Mouse (Mus musculus) ES-E14 (cell line): ENCODE measurements around the gene Slit3. TPM values are rescaled to one million over a fixed set of nuclear protein-coding genes. Genes with fewer than 3 reads are reported as not detected.

Experiments used
- DNase-seq: peaks from one replicate; pipeline ENCODE4 v3.0.0-alpha.2; 2013; ENCODE audit warnings: low read depth, low spot score
- H3K27ac ChIP-seq: 2 replicates; pipeline ENCODE4 v1.5.1; 2012; ENCODE audit warnings: low read depth, mild to moderate bottlenecking, low read length, moderate library complexity, mixed read lengths; ENCODE audit not compliant: poor library complexity, insufficient read depth, severe bottlenecking
- H3K36me3 ChIP-seq: 2 replicates; pipeline ENCODE4 v1.6.1; 2012; ENCODE audit warnings: mild to moderate bottlenecking, low read length, moderate library complexity, mixed read lengths; ENCODE audit not compliant: control insufficient read depth, poor library complexity, insufficient read depth, severe bottlenecking
- H3K4me1 ChIP-seq, 2 experiments: fragments of 150-350 bp in 1 of 2; sonication (generic) in 1 of 2; 2 replicates each; pipeline ENCODE4 v1.6.1; 2012; ENCODE audit warnings: low read length in 2 of 2, mild to moderate bottlenecking in 1 of 2, mixed read lengths in 1 of 2; ENCODE audit not compliant: control insufficient read depth in 2 of 2, insufficient read depth in 2 of 2, poor library complexity in 1 of 2
- H3K4me3 ChIP-seq, 2 experiments: fragments of 150-350 bp in 1 of 2; sonication (generic) in 1 of 2; 2 replicates each; pipeline ENCODE4 v1.5.1; 2012; ENCODE audit warnings: low read length in 2 of 2, low read depth in 1 of 2, mild to moderate bottlenecking in 1 of 2, mixed read lengths in 1 of 2; ENCODE audit not compliant: insufficient read depth in 1 of 2, poor library complexity in 1 of 2, severe bottlenecking in 1 of 2
- H3K9ac ChIP-seq: 2 replicates; pipeline ENCODE4 v1.6.1; 2012; ENCODE audit warnings: low read depth, mild to moderate bottlenecking, low read length, mixed read lengths; ENCODE audit not compliant: poor library complexity, insufficient read depth, severe bottlenecking
- H3K9me3 ChIP-seq: fragments of 150-350 bp; sonication (generic); 2 replicates; pipeline ENCODE4 v1.6.1; 2012; ENCODE audit warnings: low read depth, mild to moderate bottlenecking, low read length; ENCODE audit not compliant: control insufficient read depth, insufficient read depth
- CHD2 ChIP-seq: IDR thresholded peaks from 2 replicates; pipeline ENCODE4 v1.6.1; 2014; ENCODE audit warnings: mild to moderate bottlenecking, low read depth, low read length, inconsistent platforms
- HCFC1 ChIP-seq: IDR thresholded peaks from 2 replicates; pipeline ENCODE4 v1.6.1; 2012; ENCODE audit warnings: low read length, inconsistent platforms, borderline replicate concordance; ENCODE audit not compliant: insufficient read depth
- MAFK ChIP-seq: IDR thresholded peaks from 2 replicates; pipeline ENCODE4 v1.6.1; 2014; ENCODE audit warnings: mild to moderate bottlenecking, low read depth, low read length, inconsistent platforms; ENCODE audit not compliant: insufficient read depth
- ZC3H11A ChIP-seq: IDR thresholded peaks from 2 replicates; pipeline ENCODE4 v1.6.1; 2012; ENCODE audit warnings: low read depth, mild to moderate bottlenecking, inconsistent platforms, low read length, borderline replicate concordance
- ZNF384 ChIP-seq: IDR thresholded peaks from 2 replicates; pipeline ENCODE4 v1.6.1; 2012; ENCODE audit warnings: low read depth, low read length, inconsistent platforms
- in situ Hi-C, 2 experiments: fragments of 600-800 bp; cut with MboI; formaldehyde crosslinking; loops; one replicate each; pipeline ENCODE4 v1.15.1; 2025; ENCODE audit warnings: low sequenced_read_pairs in 2 of 2, inconsistent platforms in 1 of 2; ENCODE audit not compliant: unreplicated experiment in 2 of 2
- total RNA-seq: library from RNA; depleted of rRNA; stranded (reverse); fragments of 300-350 nt; gene quantifications from 2 replicates; pipeline ENCODE4 v1.2.3, GENCODE M21; 2012

Gene Slit3
- total RNA-seq, 1 experiment, result 3.7 TPM

DNA sequence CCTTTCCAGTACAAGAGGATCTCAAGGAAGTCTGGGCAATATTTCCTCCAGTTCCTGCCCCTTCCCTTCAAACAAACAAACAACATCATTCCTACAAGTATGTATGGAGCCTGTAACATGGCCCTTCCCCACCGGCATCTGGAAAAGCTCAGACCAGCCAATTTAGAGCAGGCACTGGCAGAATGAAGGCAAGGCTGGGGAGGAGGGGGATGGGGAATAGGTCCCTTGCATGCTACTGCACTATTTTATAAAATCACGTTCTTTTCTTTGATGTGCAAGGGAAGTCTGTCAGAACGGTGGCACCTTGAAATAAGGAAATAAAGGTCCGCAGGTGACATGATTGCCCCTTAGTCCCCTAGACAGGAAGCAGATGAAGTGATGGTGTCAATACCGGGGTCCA is 948 bp upstream of the Slit3 start:
- in situ Hi-C loops, result no loop called here
- Histone ChIP-seq H3K36me3 (no peaks in the 10 kb centered on the region), H3K27ac (no peak overlapping the region), H3K4me3 (no peak overlapping the region), H3K4me1 (peaks cover 0 to 2% of the 10 kb centered on the region in 2 experiments; a peak in 1 of 4 replicates), H3K9ac (no peak overlapping the region), H3K9me3 (no peaks in the 10 kb centered on the region)
- DNase-seq, result no peak
- no peak for TF ChIP-seq ZC3H11A
- no peak for TF ChIP-seq HCFC1
- no peak for TF ChIP-seq ZNF384
- no peak for TF ChIP-seq CHD2
- TF ChIP-seq MAFK, result no peak

DNA sequence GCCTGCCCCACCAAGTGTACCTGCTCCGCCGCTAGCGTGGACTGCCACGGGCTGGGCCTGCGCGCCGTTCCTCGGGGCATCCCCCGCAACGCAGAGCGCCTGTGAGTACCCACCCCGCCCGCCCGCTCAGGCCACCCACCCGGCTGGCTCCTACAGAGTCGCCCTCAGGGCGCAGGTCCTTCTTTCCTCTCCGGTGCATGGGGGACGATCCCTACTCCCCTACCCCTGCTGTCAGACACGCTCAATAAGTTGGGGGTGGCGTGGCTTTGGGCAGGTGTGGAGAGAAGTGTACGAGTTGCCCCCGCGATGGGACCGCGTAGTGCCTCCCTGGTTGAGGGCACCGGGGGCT is 561 bp downstream of the Slit3 start:
- H3K9ac ChIP-seq, result peak overlapping the region; percentile 84
- peak overlapping the region; percentile 86 to 95 for H3K4me3 ChIP-seq
- H3K36me3 ChIP-seq, result no peaks in the 10 kb centered on the region
- no peak for DNase-seq
- H3K9me3 ChIP-seq, result no peaks in the 10 kb centered on the region
- H3K27ac ChIP-seq, result no peak overlapping the region
- peaks cover 0 to 2% of the 10 kb centered on the region in 2 experiments; a peak in 1 of 4 replicates for H3K4me1 ChIP-seq
- TF ChIP-seq ZC3H11A (no peak), CHD2 (no peak), ZNF384 (no peak)
- in situ Hi-C loops, result no loop called here

DNA sequence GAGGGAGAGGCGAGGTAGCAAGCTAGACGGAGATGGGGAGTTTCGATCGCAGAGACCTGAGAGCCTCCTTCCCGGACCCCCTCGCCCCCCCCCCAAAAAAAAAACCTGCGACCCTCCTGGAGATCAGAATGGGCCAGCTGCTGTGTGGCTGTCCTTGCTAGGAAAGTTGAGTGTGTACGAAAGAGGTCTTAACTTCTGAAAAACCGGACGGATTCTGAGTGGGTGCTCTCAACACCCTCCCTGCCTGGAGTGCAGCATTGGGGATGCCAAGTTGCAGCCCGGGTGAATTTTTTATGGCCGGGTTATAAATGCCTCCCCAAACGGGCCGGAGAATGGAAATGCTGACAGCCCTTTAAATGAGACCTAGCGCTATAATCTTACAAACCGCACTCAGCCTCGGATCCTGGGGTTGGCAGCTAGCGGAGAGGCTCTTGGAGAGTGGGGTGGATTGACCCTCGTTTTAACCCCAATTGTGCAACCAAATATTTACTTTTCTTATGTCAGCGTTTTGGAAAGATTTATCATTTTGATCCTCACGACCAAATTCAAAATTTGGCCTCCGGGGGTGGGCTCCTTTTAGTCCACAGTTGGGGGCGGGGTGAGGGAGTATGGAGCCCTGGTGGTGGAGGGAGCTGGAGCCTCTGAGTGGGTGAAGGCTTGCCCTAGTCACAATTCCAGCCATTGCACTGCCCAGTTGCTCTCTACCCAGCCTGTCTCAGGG is 1.2 kb downstream of the Slit3 start:
- H3K4me1 ChIP-seq, result peaks cover 0 to 2% of the 10 kb centered on the region in 2 experiments; a peak in 1 of 4 replicates
- peak overlapping the region; percentile 84; the same call in 1 of the 2 replicates for H3K9ac ChIP-seq
- peak overlapping the region; percentile 86 to 95 for H3K4me3 ChIP-seq
- no peaks in the 10 kb centered on the region for H3K9me3 ChIP-seq
- TF ChIP-seq HCFC1, result no peak
- TF ChIP-seq ZNF384, result no peak
- no peak for TF ChIP-seq MAFK
- TF ChIP-seq CHD2, result no peak
- no peak for TF ChIP-seq ZC3H11A
- no peaks in the 10 kb centered on the region for H3K36me3 ChIP-seq
- no peak overlapping the region for H3K27ac ChIP-seq
- no peak for DNase-seq
- in situ Hi-C loops, result no loop called here

DNA sequence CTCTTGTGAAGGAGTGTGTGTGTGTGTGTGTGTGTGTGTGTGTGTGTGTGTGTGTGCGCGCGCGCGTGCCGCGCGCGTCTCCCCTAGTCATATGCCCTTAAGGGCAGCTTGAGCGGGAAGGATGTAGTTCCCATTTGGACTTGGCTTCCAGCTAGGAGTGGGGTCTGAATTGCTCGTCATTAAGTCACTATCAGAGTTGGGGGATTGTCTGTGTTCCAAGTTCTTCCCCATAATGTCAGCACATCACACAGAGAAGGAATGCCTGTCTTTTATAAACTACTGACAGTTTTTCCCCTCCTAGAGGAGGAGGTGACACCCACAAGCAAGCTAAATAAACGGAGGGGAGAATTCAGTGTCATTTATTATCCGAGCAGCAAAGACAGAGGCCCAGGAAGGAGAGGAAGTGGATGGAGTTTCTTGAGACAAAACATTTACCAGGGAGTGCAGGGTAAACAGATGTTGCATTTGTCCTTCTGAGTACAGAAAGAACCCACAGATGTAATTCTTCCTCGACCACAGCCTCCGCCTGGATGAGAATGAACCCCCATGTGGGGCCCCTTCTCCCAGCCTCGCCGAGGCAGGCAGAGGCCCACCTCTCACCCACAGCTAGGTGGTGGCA is 3.6 kb downstream of the Slit3 start:
- Histone ChIP-seq H3K9me3 (no peaks in the 10 kb centered on the region), H3K9ac (no peak overlapping the region), H3K27ac (no peak overlapping the region), H3K36me3 (no peaks in the 10 kb centered on the region), H3K4me3 (no peak overlapping the region), H3K4me1 (peaks cover 0 to 2% of the 10 kb centered on the region in 2 experiments; a peak in 1 of 4 replicates)
- in situ Hi-C loops, result no loop called here
- TF ChIP-seq CHD2, result no peak
- no peak for TF ChIP-seq MAFK
- TF ChIP-seq ZNF384, result no peak
- DNase-seq, result no peak

DNA sequence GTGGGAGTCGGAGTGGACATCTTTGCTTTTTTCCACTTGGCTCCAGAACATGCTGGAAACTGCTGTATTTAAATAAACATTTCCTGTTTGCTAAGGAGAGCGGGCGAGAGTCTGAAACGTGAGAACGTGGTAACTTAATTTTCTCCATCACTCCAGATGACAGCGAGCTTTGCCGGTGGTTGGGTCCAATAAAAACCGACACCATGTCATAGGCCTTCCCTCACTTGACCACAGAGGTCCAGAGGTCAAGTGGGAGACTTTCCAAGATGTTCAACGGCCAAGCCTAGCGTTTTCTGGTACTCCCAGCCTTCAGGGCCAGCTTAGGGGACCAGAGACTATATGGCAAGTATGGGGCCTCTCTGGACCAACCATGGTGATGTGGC is 4.1 kb downstream of the Slit3 start:
- no peak for DNase-seq
- Histone ChIP-seq H3K36me3 (no peaks in the 10 kb centered on the region), H3K9me3 (no peaks in the 10 kb centered on the region), H3K4me1 (peaks cover 0 to 2% of the 10 kb centered on the region in 2 experiments; a peak in 1 of 4 replicates), H3K4me3 (no peak overlapping the region), H3K9ac (no peak overlapping the region), H3K27ac (no peak overlapping the region)
- in situ Hi-C loops, result no loop called here
- TF ChIP-seq ZC3H11A, result no peak
- no peak for TF ChIP-seq HCFC1
- TF ChIP-seq ZNF384, result no peak
- TF ChIP-seq CHD2, result no peak
- TF ChIP-seq MAFK, result no peak
